Mouse (Mus musculus): ENCODE results near the gene Zfp787. TPM values are rescaled to one million over a fixed set of nuclear protein-coding genes. Genes with fewer than 3 reads are reported as not detected.

The Zfp787 gene
- polyA plus RNA-seq, 1 experiment, result 58.2 TPM

- TF ChIP-seq CTCF (IDR thresholded peaks at IDR 0.05; ENCODE audit: borderline replicate concordance, control insufficient read depth, extremely low read depth, insufficient read depth, low read length, poor library complexity) (no peak), POLR2A (IDR thresholded peaks at IDR 0.05; ENCODE audit: control insufficient read depth, extremely low read depth, insufficient read depth, low read length, poor library complexity) (no peak)
- no peak overlapping the region for H3K4me3 ChIP-seq (ENCODE audit: control insufficient read depth, insufficient read depth, low read length)
- no peak overlapping the region for H3K27ac ChIP-seq (ENCODE audit: control insufficient read depth, insufficient read depth, low read length)
- H3K4me1 ChIP-seq (replicated peaks; ENCODE audit: control insufficient read depth, insufficient read depth, low read length), result no peaks in the 10 kb centered on the region
- no peaks in the 10 kb centered on the region for H3K36me3 ChIP-seq (ENCODE audit: control insufficient read depth, insufficient read depth, low read length)
- no peak for DNase-seq
- 84% methylated on average over 3 of the region's 3 CpGs for WGBS
- no peaks in the 10 kb centered on the region for H3K27me3 ChIP-seq (ENCODE audit: control insufficient read depth, insufficient read depth, low read length)
Measured at GRCm38 (mm10) chr7:6119501-6119900, 36.3 kb downstream of the Zfp787 start.

Other genes with a start within 250 kb of the Zfp787 start
- gene Vmn1r65, start 145.0 kb downstream of the Zfp787 start, polyA plus RNA-seq (2012; rRNA removed), result not detected in 2 replicates
- gene Nlrp4c, start 110.8 kb downstream of the Zfp787 start, polyA plus RNA-seq (2012; rRNA removed), result not detected in 2 replicates
- gene Zfp444, start 16.2 kb upstream of the Zfp787 start, polyA plus RNA-seq (2012; rRNA removed), result 73.1 and 78.6 TPM in 2 replicates
- gene Galp, start 41.1 kb upstream of the Zfp787 start, polyA plus RNA-seq (2012; rRNA removed), result 0.32 TPM in 1 of 2 replicates, not detected in the other
- not detected in 2 replicates for gene Zscan5b, start 66.3 kb upstream of the Zfp787 start, polyA plus RNA-seq (2012; rRNA removed)
- not detected in 2 replicates for gene Epp13, start 96.7 kb upstream of the Zfp787 start, polyA plus RNA-seq (2012; rRNA removed)
- gene Zfp667, start 130.6 kb upstream of the Zfp787 start, polyA plus RNA-seq (2012; rRNA removed), result 2.4 and 2.9 TPM in 2 replicates
- 0.82 and 0.99 TPM in 2 replicates for gene Zfp583, start 175.3 kb upstream of the Zfp787 start, polyA plus RNA-seq (2012; rRNA removed)
- 0.18 and 0.22 TPM in 2 replicates for gene Gm3854, start 187.8 kb upstream of the Zfp787 start, polyA plus RNA-seq (2012; rRNA removed)
- 0.50 and 0.53 TPM in 2 replicates for gene Zfp78, start 207.3 kb upstream of the Zfp787 start, polyA plus RNA-seq (2012; rRNA removed)
- 1.4 and 2.4 TPM in 2 replicates for gene Zfp28, start 227.3 kb upstream of the Zfp787 start, polyA plus RNA-seq (2012; rRNA removed)
- not detected in 2 replicates for gene Smim17, start 242.7 kb upstream of the Zfp787 start, polyA plus RNA-seq (2012; rRNA removed)